ENCODE assay signal across 27 mouse cellular contexts in the genomic region with DNA sequence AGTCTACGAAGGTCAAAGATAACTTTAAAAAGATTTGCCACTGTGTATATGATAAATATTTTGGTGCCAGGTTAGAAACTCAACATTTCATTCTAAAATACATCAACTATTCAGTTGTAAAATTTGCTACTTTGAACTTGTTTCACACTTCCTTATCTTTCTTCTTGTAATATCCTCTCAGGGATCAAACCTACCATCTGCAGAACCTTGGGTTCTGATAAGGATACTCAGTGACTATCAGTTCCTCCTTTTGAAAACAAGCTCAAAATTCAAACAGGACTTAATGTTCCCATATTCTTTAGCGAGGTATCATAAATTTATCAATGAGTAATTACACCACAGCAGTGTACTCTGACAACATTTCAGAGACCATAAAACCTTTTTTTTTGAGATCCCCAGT. TPM values are rescaled to one million over a fixed set of nuclear protein-coding genes. Genes with fewer than 3 reads are reported as not detected.
"Had no signal": no experiment of that assay in that cellular context is flagged by ENCODE, and none has a peak within 500 bp of the region (broad histone marks: within the 10 kb centered on the region; RNA-seq: fewer than 3 reads in every experiment).

No protein-coding gene starts in this region.

- H3K4me1 ChIP-seq: lung, embryonic 15.5 days; megakaryocyte, embryonic 14.5 days; midbrain, embryonic 12.5 days; neural tube, embryonic 13.5 days; neural tube, embryonic 15.5 days had no signal

- H3K9me3 ChIP-seq: lung, embryonic 15.5 days; megakaryocyte, embryonic 14.5 days; midbrain, embryonic 12.5 days; neural tube, embryonic 13.5 days; neural tube, embryonic 15.5 days had no signal

- H3K9ac ChIP-seq: liver, postnatal 0 days; lung, embryonic 15.5 days; midbrain, embryonic 12.5 days; neural tube, embryonic 13.5 days; neural tube, embryonic 15.5 days had no signal

- H3K4me3 ChIP-seq: lung, embryonic 15.5 days; megakaryocyte, embryonic 14.5 days; midbrain, embryonic 12.5 days; myocyte; neural tube, embryonic 13.5 days; neural tube, embryonic 15.5 days had no signal

- H3K27ac ChIP-seq: lung, embryonic 15.5 days; macrophage; midbrain, embryonic 12.5 days; neural tube, embryonic 13.5 days; neural tube, embryonic 15.5 days had no signal

- H3K4me2 ChIP-seq: lung, embryonic 15.5 days; midbrain, embryonic 12.5 days; neural tube, embryonic 13.5 days; neural tube, embryonic 15.5 days had no signal

- H3K27me3 ChIP-seq: lung, embryonic 15.5 days; megakaryocyte, embryonic 14.5 days; midbrain, embryonic 12.5 days; neural tube, embryonic 13.5 days; neural tube, embryonic 15.5 days had no signal

- ATAC-seq: liver, postnatal 0 days; lung, postnatal 0 days; midbrain, embryonic 16.5 days had no signal

- DNase-seq: liver, postnatal 0 days; lung, adult 2 months; lung, postnatal 14 days; lung, postnatal 36 days; midbrain, embryonic 14.5 days; retina, postnatal 1 day; right cerebral cortex, adult 18-20 months; right cerebral cortex, postnatal 25 days; right cerebral cortex, postnatal 4 days; spleen, adult 18-20 months; thymus, adult 18-20 months; thymus, postnatal 14 days; thymus, postnatal 36 days had no signal

- H3K36me3 ChIP-seq: lung, embryonic 15.5 days; midbrain, embryonic 12.5 days; neural tube, embryonic 13.5 days; neural tube, embryonic 15.5 days had no signal

RNA-seq across cellular contexts. Expression of a gene that starts 30.6 kb away (rescaled TPM):
- total RNA-seq: megakaryocyte progenitor cell, adult 5-6 weeks had no signal
- polyA plus RNA-seq: liver, postnatal 0 days; lung, embryonic 15.5 days; lung, postnatal 0 days; macrophage; midbrain, embryonic 12.5 days; midbrain, embryonic 14.5 days; midbrain, embryonic 16.5 days; myocyte; neural tube, embryonic 11.5 days; neural tube, embryonic 13.5 days; neural tube, embryonic 15.5 days; small intestine, adult 2 months; stomach, embryonic 14.5 days; thymus, postnatal 0 days had no signal

RNA-seq across cellular contexts. Expression of a gene that starts 38.8 kb away (rescaled TPM):
- total RNA-seq: megakaryocyte progenitor cell, adult 5-6 weeks had no signal
- polyA plus RNA-seq: liver, postnatal 0 days; lung, postnatal 0 days; macrophage; midbrain, embryonic 12.5 days; midbrain, embryonic 14.5 days; midbrain, embryonic 16.5 days; neural tube, embryonic 11.5 days; neural tube, embryonic 13.5 days; neural tube, embryonic 15.5 days; small intestine, adult 2 months had no signal
